Mouse (Mus musculus): Measurements from ENCODE around the gene Ccng1. TPM values are rescaled to one million over a fixed set of nuclear protein-coding genes. Genes with fewer than 3 reads are reported as not detected.

Ccng1 gene
- polyA plus RNA-seq, 1 experiment from 2014 or later: 44.1 TPM

- no peak for ATAC-seq
- no peak overlapping the region for H3K27ac ChIP-seq (ENCODE audit: low read depth, low read length)
- H3K9ac ChIP-seq (ENCODE audit: low read depth, low read length): no peak overlapping the region
- H3K27me3 ChIP-seq (replicated peaks; ENCODE audit: control insufficient read depth, insufficient read depth, low read length): no peaks in the 10 kb centered on the region
- H3K36me3 ChIP-seq (ENCODE audit: control insufficient read depth, insufficient read depth): peaks cover 21% of the 10 kb centered on the region
- peak overlapping the region; percentile 89; the same call in 1 of the 2 replicates for H3K4me3 ChIP-seq (ENCODE audit: low read depth, low read length)
- no peaks in the 10 kb centered on the region for H3K4me1 ChIP-seq (replicated peaks; ENCODE audit: control insufficient read depth, insufficient read depth, low read length)
- H3K9me3 ChIP-seq (ENCODE audit: control insufficient read depth): no peaks in the 10 kb centered on the region
- TF ChIP-seq CTCF (IDR thresholded peaks at IDR 0.05; ENCODE audit: low read depth): no peak
- WGBS: 58% methylated on average over 6 of the region's 6 CpGs
- H3K4me2 ChIP-seq (replicated peaks; ENCODE audit: low read depth): peak overlapping the region; percentile 87
Measured at GRCm38 (mm10) chr11:40753836-40754235, 1.3 kb downstream of the Ccng1 start.

GRCm38 (mm10) chr11:40747716-40748115 lies 7.4 kb downstream of the Ccng1 start:
- no peak overlapping the region for H3K4me3 ChIP-seq (ENCODE audit: low read depth, low read length)
- H3K9me3 ChIP-seq (ENCODE audit: control insufficient read depth): no peaks in the 10 kb centered on the region
- peaks cover 21% of the 10 kb centered on the region for H3K36me3 ChIP-seq (ENCODE audit: control insufficient read depth, insufficient read depth)
- H3K4me1 ChIP-seq (replicated peaks; ENCODE audit: control insufficient read depth, insufficient read depth, low read length): no peaks in the 10 kb centered on the region
- no peak overlapping the region for H3K4me2 ChIP-seq (replicated peaks; ENCODE audit: low read depth)
- no peak overlapping the region for H3K9ac ChIP-seq (ENCODE audit: low read depth, low read length)
- WGBS: 54% methylated on average over 2 of the region's 2 CpGs
- ATAC-seq: no peak
- H3K27ac ChIP-seq (ENCODE audit: low read depth, low read length): no peak overlapping the region
- TF ChIP-seq CTCF (IDR thresholded peaks at IDR 0.05; ENCODE audit: low read depth): no peak
- H3K27me3 ChIP-seq (replicated peaks; ENCODE audit: control insufficient read depth, insufficient read depth, low read length): no peaks in the 10 kb centered on the region

- Histone ChIP-seq H3K4me1 (replicated peaks; ENCODE audit: control insufficient read depth, insufficient read depth, low read length) (no peaks in the 10 kb centered on the region), H3K9me3 (ENCODE audit: control insufficient read depth) (no peaks in the 10 kb centered on the region), H3K27me3 (replicated peaks; ENCODE audit: control insufficient read depth, insufficient read depth, low read length) (no peaks in the 10 kb centered on the region), H3K4me3 (ENCODE audit: low read depth, low read length) (no peak overlapping the region), H3K9ac (ENCODE audit: low read depth, low read length) (no peak overlapping the region), H3K27ac (ENCODE audit: low read depth, low read length) (no peak overlapping the region), H3K36me3 (ENCODE audit: control insufficient read depth, insufficient read depth) (peaks cover 16% of the 10 kb centered on the region), H3K4me2 (replicated peaks; ENCODE audit: low read depth) (no peak overlapping the region)
- TF ChIP-seq CTCF (IDR thresholded peaks at IDR 0.05; ENCODE audit: low read depth): no peak
- ATAC-seq: no peak
- 88% methylated on average over 12 of the region's 12 CpGs for WGBS
Measured at GRCm38 (mm10) chr11:40746361-40746760, 8.8 kb downstream of the Ccng1 start.

- 84% methylated on average over 3 of the region's 3 CpGs for WGBS
- H3K27ac ChIP-seq (ENCODE audit: low read depth, low read length): no peak overlapping the region
- no peaks in the 10 kb centered on the region for H3K27me3 ChIP-seq (replicated peaks; ENCODE audit: control insufficient read depth, insufficient read depth, low read length)
- H3K4me3 ChIP-seq (ENCODE audit: low read depth, low read length): no peak overlapping the region
- H3K9ac ChIP-seq (ENCODE audit: low read depth, low read length): no peak overlapping the region
- ATAC-seq: no peak
- no peak for TF ChIP-seq CTCF (IDR thresholded peaks at IDR 0.05; ENCODE audit: low read depth)
- no peaks in the 10 kb centered on the region for H3K9me3 ChIP-seq (ENCODE audit: control insufficient read depth)
- no peaks in the 10 kb centered on the region for H3K4me1 ChIP-seq (replicated peaks; ENCODE audit: control insufficient read depth, insufficient read depth, low read length)
- no peak overlapping the region for H3K4me2 ChIP-seq (replicated peaks; ENCODE audit: low read depth)
- H3K36me3 ChIP-seq (ENCODE audit: control insufficient read depth, insufficient read depth): peaks cover 11% of the 10 kb centered on the region
Measured at GRCm38 (mm10) chr11:40744348-40744747, 10.8 kb downstream of the Ccng1 start.

- WGBS: 92% methylated on average over 12 of the region's 12 CpGs
Measured at GRCm38 (mm10) chr11:40741605-40742262, 13.4 kb downstream of the Ccng1 start.

GRCm38 (mm10) chr11:40737369-40737768 lies 17.7 kb downstream of the Ccng1 start:
- no peak overlapping the region for H3K27ac ChIP-seq (ENCODE audit: low read depth, low read length)
- H3K4me2 ChIP-seq (replicated peaks; ENCODE audit: low read depth): no peak overlapping the region
- H3K4me1 ChIP-seq (replicated peaks; ENCODE audit: control insufficient read depth, insufficient read depth, low read length): no peaks in the 10 kb centered on the region
- H3K4me3 ChIP-seq (ENCODE audit: low read depth, low read length): no peak overlapping the region
- H3K9me3 ChIP-seq (ENCODE audit: control insufficient read depth): no peaks in the 10 kb centered on the region
- H3K36me3 ChIP-seq (ENCODE audit: control insufficient read depth, insufficient read depth): peaks cover 25% of the 10 kb centered on the region
- TF ChIP-seq CTCF (IDR thresholded peaks at IDR 0.05; ENCODE audit: low read depth): no peak
- ATAC-seq: no peak
- no peaks in the 10 kb centered on the region for H3K27me3 ChIP-seq (replicated peaks; ENCODE audit: control insufficient read depth, insufficient read depth, low read length)
- no peak overlapping the region for H3K9ac ChIP-seq (ENCODE audit: low read depth, low read length)
- WGBS: 94% methylated on average over 3 of the region's 3 CpGs

More at GRCm38 (mm10) chr11:40741605-40742262, 13.4 kb downstream of the Ccng1 start:
- H3K36me3 ChIP-seq (ENCODE audit: control insufficient read depth, insufficient read depth): peaks cover 24% of the 10 kb centered on the region
- no peaks in the 10 kb centered on the region for H3K4me1 ChIP-seq (replicated peaks; ENCODE audit: control insufficient read depth, insufficient read depth, low read length)
- TF ChIP-seq CTCF (IDR thresholded peaks at IDR 0.05; ENCODE audit: low read depth): no peak
- no peaks in the 10 kb centered on the region for H3K27me3 ChIP-seq (replicated peaks; ENCODE audit: control insufficient read depth, insufficient read depth, low read length)
- no peak overlapping the region for H3K4me2 ChIP-seq (replicated peaks; ENCODE audit: low read depth)
- no peak for ATAC-seq
- no peak overlapping the region for H3K27ac ChIP-seq (ENCODE audit: low read depth, low read length)
- no peak overlapping the region for H3K9ac ChIP-seq (ENCODE audit: low read depth, low read length)
- no peaks in the 10 kb centered on the region for H3K9me3 ChIP-seq (ENCODE audit: control insufficient read depth)
- no peak overlapping the region for H3K4me3 ChIP-seq (ENCODE audit: low read depth, low read length)

Data from intestine, postnatal 0 days (tissue).